Mouse (Mus musculus) ES-Bruce4 (cell line): Measurements from ENCODE around the gene Tmem239. TPM values are rescaled to one million over a fixed set of nuclear protein-coding genes. Genes with fewer than 3 reads are reported as not detected.
A peak's percentile ranks its signal among the peaks of the same experiment; 100 is the strongest.

Source experiments
- H3K27ac ChIP-seq: 2 replicates; pipeline ENCODE4 v1.5.1; 2012; ENCODE audit warnings: low read length, inconsistent platforms; ENCODE audit not compliant: insufficient read depth
- H3K27me3 ChIP-seq: 2 replicates; pipeline ENCODE4 v1.6.1; 2012; ENCODE audit warnings: mild to moderate bottlenecking, low read length, inconsistent platforms; ENCODE audit not compliant: control insufficient read depth, poor library complexity, insufficient read depth, severe bottlenecking
- H3K36me3 ChIP-seq: 2 replicates; pipeline ENCODE4 v1.6.1; 2012; ENCODE audit warnings: inconsistent platforms, mild to moderate bottlenecking, low read length, moderate library complexity; ENCODE audit not compliant: control insufficient read depth, poor library complexity, insufficient read depth, severe bottlenecking
- H3K4me1 ChIP-seq: one replicate; pipeline ENCODE4 v1.8.1; 2011; ENCODE audit warnings: low read length; ENCODE audit not compliant: control insufficient read depth, insufficient read depth
- H3K4me3 ChIP-seq: 2 replicates; pipeline ENCODE4 v1.5.1; 2011; ENCODE audit warnings: low read depth, mild to moderate bottlenecking, low read length
- H3K9ac ChIP-seq: 2 replicates; pipeline ENCODE4 v1.6.1; 2012; ENCODE audit warnings: low read depth, mild to moderate bottlenecking, inconsistent platforms; ENCODE audit not compliant: poor library complexity, severe bottlenecking
- H3K9me3 ChIP-seq: replicated peaks from 2 replicates; pipeline ENCODE4 v1.6.1; 2012; ENCODE audit warnings: mild to moderate bottlenecking, low read length, inconsistent platforms; ENCODE audit not compliant: control insufficient read depth, poor library complexity, insufficient read depth, severe bottlenecking
- CTCF ChIP-seq: IDR thresholded peaks from one replicate; pipeline ENCODE4 v1.8.1; 2011; ENCODE audit warnings: low read depth, low read length
- EP300 ChIP-seq: IDR thresholded peaks from 2 replicates; pipeline ENCODE4 v1.6.1; 2011; ENCODE audit warnings: low read depth, low read length; ENCODE audit not compliant: insufficient read depth
- POLR2A ChIP-seq: IDR thresholded peaks from one replicate; pipeline ENCODE4 v1.8.1; 2011; ENCODE audit warnings: low read length; ENCODE audit not compliant: insufficient read depth
- polyA plus RNA-seq: library from polyadenylated mRNA; stranded (reverse); fragments of >200 nt; gene quantifications from 2 replicates; pipeline ENCODE4 v1.2.4, GENCODE M21; 2011; ENCODE audit warnings: low read depth; ENCODE audit not compliant: missing spikeins, insufficient read depth, insufficient read length

The Tmem239 gene
- polyA plus RNA-seq, 1 experiment = not detected

DNA sequence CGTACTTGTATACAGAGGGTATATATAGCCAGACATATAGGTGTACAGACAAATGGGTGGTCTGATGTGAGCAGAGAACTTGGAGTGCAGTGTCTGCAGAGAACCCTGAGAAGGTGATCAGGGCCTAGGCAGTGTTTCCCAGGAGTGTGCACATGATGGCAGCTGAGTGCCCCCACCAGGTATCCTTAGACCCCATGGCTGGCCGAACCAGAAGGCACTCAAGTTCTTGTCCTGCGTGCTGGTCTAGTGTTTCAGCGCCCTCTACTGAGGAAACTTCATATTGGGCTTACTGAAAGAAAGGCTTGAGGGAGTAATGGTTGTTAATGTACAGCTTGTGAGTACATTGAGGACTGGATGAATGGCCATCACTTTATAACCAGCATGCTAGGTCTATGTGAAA is 26.9 kb downstream of the Tmem239 start:
- Histone ChIP-seq H3K9me3 (no peaks in the 10 kb centered on the region), H3K4me1 (no peaks in the 10 kb centered on the region), H3K36me3 (peaks cover 3% of the 10 kb centered on the region), H3K4me3 (no peak overlapping the region), H3K27me3 (no peaks in the 10 kb centered on the region), H3K27ac (no peak overlapping the region), H3K9ac (no peak overlapping the region)
- TF ChIP-seq CTCF (peak; percentile 56), POLR2A (no peak)

DNA sequence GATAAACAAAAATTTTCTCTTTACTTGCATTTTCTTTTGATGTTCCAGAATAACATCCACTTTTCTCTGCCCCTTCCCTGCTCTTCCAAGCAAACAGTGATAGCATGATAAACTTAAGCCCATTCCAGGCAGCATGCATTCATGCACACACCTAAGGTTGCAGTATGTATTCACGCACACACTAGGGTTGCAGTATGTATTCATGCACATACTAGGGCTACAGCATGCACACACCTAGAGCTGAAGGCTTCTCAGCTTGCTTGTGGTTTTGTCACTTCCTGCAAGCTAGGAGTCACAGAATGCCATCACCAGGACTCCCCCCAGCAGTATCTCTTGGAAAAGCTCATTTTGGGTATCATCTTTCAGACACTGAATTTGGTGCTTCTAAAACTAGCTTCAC is 30.5 kb downstream of the Tmem239 start:
- no peak for TF ChIP-seq POLR2A
- no peak for TF ChIP-seq EP300
- no peak for TF ChIP-seq CTCF
- Histone ChIP-seq H3K36me3 (peaks cover 26% of the 10 kb centered on the region), H3K27ac (no peak overlapping the region), H3K4me3 (no peak overlapping the region), H3K9me3 (no peaks in the 10 kb centered on the region), H3K4me1 (no peaks in the 10 kb centered on the region), H3K27me3 (no peaks in the 10 kb centered on the region), H3K9ac (no peak overlapping the region)

DNA sequence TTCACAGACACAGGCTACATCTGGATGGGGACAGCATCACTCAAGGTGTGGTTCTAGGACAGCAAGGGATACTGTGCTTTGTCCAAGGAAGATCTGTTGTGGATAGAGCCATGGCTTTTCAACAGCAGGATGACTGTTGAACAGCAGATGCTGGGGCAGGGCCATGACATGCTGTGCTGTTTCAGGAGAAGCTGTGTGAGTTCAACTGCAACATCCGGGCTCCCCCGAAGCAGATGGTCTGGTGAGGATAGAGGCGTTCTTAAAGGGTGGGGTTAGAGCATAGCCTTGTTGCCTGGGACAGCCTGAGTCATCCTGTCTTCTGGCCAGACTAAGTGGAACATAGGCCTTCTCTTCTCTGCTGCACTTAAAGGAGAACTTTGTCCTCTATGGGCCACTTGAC is 32.6 kb downstream of the Tmem239 start:
- Histone ChIP-seq H3K27ac (no peak overlapping the region), H3K9me3 (no peaks in the 10 kb centered on the region), H3K4me3 (no peak overlapping the region), H3K27me3 (no peaks in the 10 kb centered on the region), H3K36me3 (peaks cover 37% of the 10 kb centered on the region), H3K4me1 (no peaks in the 10 kb centered on the region), H3K9ac (no peak overlapping the region)
- TF ChIP-seq POLR2A = no peak

DNA sequence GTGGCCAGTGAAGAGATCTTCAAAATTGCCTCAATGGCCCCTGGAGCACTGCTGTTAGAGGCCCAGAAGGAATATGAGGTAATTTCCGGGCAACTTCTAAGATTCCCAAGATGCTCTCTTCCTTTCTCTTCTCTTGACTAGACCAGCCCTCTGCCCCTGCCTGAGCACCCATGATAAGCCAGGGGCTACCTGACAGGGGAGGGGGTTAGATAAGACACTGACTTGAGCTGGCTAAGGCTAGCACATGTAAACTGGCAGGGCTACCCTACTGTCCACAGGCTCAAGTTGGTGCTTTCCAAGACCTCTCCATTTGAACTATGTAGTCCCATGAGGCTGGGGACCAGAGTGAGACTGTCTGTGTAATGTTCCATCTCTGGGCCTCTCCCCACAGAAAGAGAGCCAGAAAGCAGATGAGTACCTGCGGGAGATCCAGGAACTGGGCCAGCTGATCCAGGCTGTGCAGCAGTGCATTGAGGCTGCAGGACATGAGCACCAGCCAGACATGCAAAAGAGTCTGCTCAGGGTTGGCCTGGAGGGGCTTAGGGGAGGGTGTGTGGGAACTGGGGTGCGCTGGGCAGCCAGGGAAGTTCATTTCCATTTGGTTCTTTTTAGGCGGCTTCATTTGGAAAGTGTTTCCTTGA is 33.7 kb downstream of the Tmem239 start:
- no peak for TF ChIP-seq POLR2A
- TF ChIP-seq CTCF = no peak
- no peak for TF ChIP-seq EP300
- Histone ChIP-seq H3K36me3 (peaks cover 38% of the 10 kb centered on the region), H3K4me1 (no peaks in the 10 kb centered on the region), H3K9ac (no peak overlapping the region), H3K4me3 (no peak overlapping the region), H3K27ac (no peak overlapping the region), H3K9me3 (no peaks in the 10 kb centered on the region), H3K27me3 (no peaks in the 10 kb centered on the region)

DNA sequence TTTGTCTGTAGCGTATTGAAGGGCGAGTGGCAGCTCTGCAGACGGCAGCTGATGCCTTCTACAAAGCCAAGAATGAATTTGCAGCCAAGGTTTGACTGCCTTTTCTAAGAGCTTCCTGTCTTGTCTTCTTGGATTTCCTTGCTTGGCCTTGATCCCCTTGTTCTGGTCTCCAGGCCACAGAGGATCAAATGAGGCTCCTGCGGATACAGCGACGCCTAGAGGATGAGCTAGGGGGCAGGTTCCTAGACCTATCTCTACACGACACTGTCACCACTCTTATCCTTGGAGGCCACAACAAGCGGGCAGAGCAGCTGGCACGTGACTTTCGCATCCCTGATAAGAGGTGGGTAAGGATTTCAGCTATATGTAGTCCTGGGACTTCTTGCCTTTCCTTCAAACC is 35.9 kb downstream of the Tmem239 start:
- no peaks in the 10 kb centered on the region for H3K9me3 ChIP-seq
- peaks cover 38% of the 10 kb centered on the region for H3K36me3 ChIP-seq
- TF ChIP-seq POLR2A = no peak
- TF ChIP-seq CTCF = no peak

DNA sequence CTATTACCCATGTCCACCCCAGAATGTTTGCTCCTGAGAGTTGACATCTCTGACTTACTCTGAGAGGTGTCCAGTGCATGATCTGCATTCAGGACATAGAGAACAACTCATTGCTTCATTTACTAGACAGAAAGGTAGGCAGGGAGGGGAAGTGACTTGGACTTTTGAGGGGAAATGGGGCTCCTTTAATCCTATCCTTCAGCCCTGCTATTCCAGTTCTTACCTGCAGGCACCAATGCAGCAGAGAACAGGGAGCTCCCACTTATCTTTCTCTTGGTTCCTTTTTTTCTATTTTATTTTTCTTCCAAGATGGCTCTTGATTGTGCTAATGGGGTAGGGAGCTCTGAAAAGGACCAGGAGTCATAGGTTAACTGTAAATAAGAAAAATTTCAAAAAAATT is 42.2 kb downstream of the Tmem239 start:
- no peak for TF ChIP-seq CTCF
- no peaks in the 10 kb centered on the region for H3K9me3 ChIP-seq
- no peak overlapping the region for H3K9ac ChIP-seq
- H3K4me1 ChIP-seq = no peaks in the 10 kb centered on the region
- no peaks in the 10 kb centered on the region for H3K27me3 ChIP-seq
- peaks cover 4% of the 10 kb centered on the region; the same call in 1 of the 2 replicates for H3K36me3 ChIP-seq
- no peak overlapping the region for H3K27ac ChIP-seq
- no peak overlapping the region for H3K4me3 ChIP-seq

More for the DNA sequence above, 35.9 kb downstream of the Tmem239 start:
- Histone ChIP-seq H3K27me3 (no peaks in the 10 kb centered on the region), H3K9ac (no peak overlapping the region), H3K4me3 (no peak overlapping the region), H3K4me1 (no peaks in the 10 kb centered on the region), H3K27ac (no peak overlapping the region)
